Mouse (Mus musculus): ENCODE measurements around the gene Glrx3. TPM values are rescaled to one million over a fixed set of nuclear protein-coding genes. Genes with fewer than 3 reads are reported as not detected.

Glrx3 gene
- polyA plus RNA-seq, 1 experiment = 28.2 TPM

GRCm38 (mm10) chr7:137468174-137468573, 30.8 kb downstream of the Glrx3 start:
- 81% methylated on average over 4 of the region's 4 CpGs for WGBS
- no peak for DNase-seq (ENCODE audit: low read depth, low spot score)

GRCm38 (mm10) chr7:137471431-137472120, 34.2 kb downstream of the Glrx3 start:
- DNase-seq (ENCODE audit: low read depth, low spot score) = no peak
- 44% methylated on average over 7 of the region's 7 CpGs for WGBS

GRCm38 (mm10) chr7:137472149-137472548, 34.7 kb downstream of the Glrx3 start:
- 62% methylated on average over 6 of the region's 6 CpGs for whole genome bisulfite sequencing
- no peak for DNase-seq (ENCODE audit: low read depth, low spot score)

GRCm38 (mm10) chr7:137477950-137478620, 40.7 kb downstream of the Glrx3 start:
- 12% methylated on average over 30 of the region's 30 CpGs for WGBS
- DNase-seq (ENCODE audit: low read depth, low spot score) = peak; percentile 82

- DNase-seq (ENCODE audit: low read depth, low spot score) = no peak
- 24% methylated on average over 5 of the region's 5 CpGs for WGBS
Measured at GRCm38 (mm10) chr7:137478621-137478982, 41.2 kb downstream of the Glrx3 start.

- 72% methylated on average over 6 of the region's 6 CpGs for WGBS
- DNase-seq (ENCODE audit: low read depth, low spot score) = no peak
Measured at GRCm38 (mm10) chr7:137480839-137481238, 43.4 kb downstream of the Glrx3 start.

GRCm38 (mm10) chr7:137483987-137484386, 46.6 kb downstream of the Glrx3 start:
- DNase-seq (ENCODE audit: low read depth, low spot score) = no peak
- 87% methylated on average over 11 of the region's 11 CpGs for WGBS

GRCm38 (mm10) chr7:137488391-137488790, 51.0 kb downstream of the Glrx3 start:
- WGBS = 71% methylated on average over 5 of the region's 5 CpGs
- no peak for DNase-seq (ENCODE audit: low read depth, low spot score)

- 76% methylated on average over 4 of the region's 4 CpGs for WGBS
- DNase-seq (ENCODE audit: low read depth, low spot score) = no peak
Measured at GRCm38 (mm10) chr7:137490711-137491110, 53.3 kb downstream of the Glrx3 start.

- DNase-seq (ENCODE audit: low read depth, low spot score) = peak; percentile 73
- 40% methylated on average over 8 of the region's 8 CpGs for WGBS
Measured at GRCm38 (mm10) chr7:137492307-137492973, 55.0 kb downstream of the Glrx3 start.

GRCm38 (mm10) chr7:137498736-137499135, 61.3 kb downstream of the Glrx3 start:
- WGBS = 63% methylated on average over 4 of the region's 4 CpGs
- DNase-seq (ENCODE audit: low read depth, low spot score) = no peak

- DNase-seq (ENCODE audit: low read depth, low spot score) = no peak
Measured at GRCm38 (mm10) chr7:137517588-137517987, 80.2 kb downstream of the Glrx3 start.

- 33% methylated on average over 5 of the region's 5 CpGs for WGBS
- DNase-seq (ENCODE audit: low read depth, low spot score) = no peak
Measured at GRCm38 (mm10) chr7:137518028-137518576, 80.7 kb downstream of the Glrx3 start.

Other genes starting within 250 kb of the Glrx3 start
- gene Ebf3, start 123.2 kb upstream of the Glrx3 start, polyA plus RNA-seq (2012; rRNA removed) = 0.30 and 0.48 TPM in 2 replicates
- gene 9430038I01Rik, start 26.9 kb upstream of the Glrx3 start, polyA plus RNA-seq (2012; rRNA removed) = 12.8 and 22.0 TPM in 2 replicates

All from large intestine, adult 2 months (tissue).